Mouse (Mus musculus): Measurements from ENCODE around the gene Cdh13. TPM values are rescaled to one million over a fixed set of nuclear protein-coding genes. Genes with fewer than 3 reads are reported as not detected.
A peak's percentile ranks its signal among the peaks of the same experiment; 100 is the strongest.

Gene Cdh13
- polyA plus RNA-seq, 1 experiment from 2014 or later: 3.5 TPM

DNA sequence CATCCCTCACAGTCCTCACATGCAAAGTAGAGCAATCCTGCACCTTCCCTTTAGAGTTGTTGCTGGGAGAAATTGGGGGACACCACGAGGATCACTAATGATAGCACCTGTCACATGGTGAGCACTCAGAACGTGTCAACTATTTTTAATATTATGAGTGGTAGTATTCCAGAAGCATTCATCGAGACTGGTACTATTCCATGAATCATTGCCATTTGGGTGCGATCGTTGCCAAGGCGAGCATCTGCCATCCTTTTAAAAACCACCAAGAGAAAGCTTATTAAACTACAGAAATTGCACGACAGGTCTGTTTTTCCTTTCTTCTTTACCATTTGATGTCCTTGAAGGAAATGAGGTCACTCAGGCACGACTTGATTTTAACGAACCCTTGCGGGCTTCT is 328.0 kb downstream of the Cdh13 start:
- no peak overlapping the region for H3K9ac ChIP-seq
- no peaks in the 10 kb centered on the region for H3K4me1 ChIP-seq
- no peaks in the 10 kb centered on the region for H3K36me3 ChIP-seq
- ATAC-seq (ENCODE audit: borderline replicate concordance, extremely low read depth, low FRiP score, low TSS enrichment): no peak
- no peaks in the 10 kb centered on the region for H3K9me3 ChIP-seq
- no peak overlapping the region for H3K4me2 ChIP-seq
- H3K27me3 ChIP-seq: no peaks in the 10 kb centered on the region
- no peak overlapping the region for H3K27ac ChIP-seq
- 89% methylated on average over 10 of the region's 10 CpGs for WGBS
- H3K4me3 ChIP-seq: no peak overlapping the region

- H3K9ac ChIP-seq: no peak overlapping the region
- ATAC-seq (ENCODE audit: borderline replicate concordance, extremely low read depth, low FRiP score, low TSS enrichment): no peak
Measured at GRCm38 (mm10) chr8:118618195-118618594, 334.7 kb downstream of the Cdh13 start.

DNA sequence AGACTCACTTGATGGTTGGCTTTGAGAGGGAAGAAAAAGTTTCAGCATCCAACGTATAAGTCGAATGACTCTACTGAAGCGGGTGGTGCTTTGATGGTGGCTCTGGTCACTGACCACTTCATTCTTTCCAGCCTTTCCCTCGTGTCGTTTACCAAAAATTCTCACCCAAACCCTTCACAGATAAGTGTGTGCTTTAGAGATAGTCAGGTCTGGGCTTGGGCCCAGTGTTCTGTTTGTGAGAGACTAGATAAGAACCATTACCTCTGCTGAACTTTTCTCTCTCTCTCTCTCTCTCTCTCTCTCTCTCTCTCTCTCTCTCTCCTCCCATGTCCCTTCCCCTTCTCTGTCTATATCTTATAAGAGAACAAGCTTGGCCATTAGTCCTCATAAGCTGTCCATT is 342.9 kb downstream of the Cdh13 start:
- Histone ChIP-seq H3K9me3 (no peaks in the 10 kb centered on the region), H3K27ac (no peak overlapping the region), H3K4me1 (no peaks in the 10 kb centered on the region), H3K4me3 (no peak overlapping the region), H3K27me3 (no peaks in the 10 kb centered on the region), H3K36me3 (no peaks in the 10 kb centered on the region), H3K4me2 (no peak overlapping the region), H3K9ac (no peak overlapping the region)
- ATAC-seq (ENCODE audit: borderline replicate concordance, extremely low read depth, low FRiP score, low TSS enrichment): no peak
- WGBS: 58% methylated on average over 5 of the region's 5 CpGs

More at GRCm38 (mm10) chr8:118618195-118618594, 334.7 kb downstream of the Cdh13 start:
- Histone ChIP-seq H3K27ac (no peak overlapping the region), H3K27me3 (no peaks in the 10 kb centered on the region), H3K4me2 (no peak overlapping the region), H3K4me1 (no peaks in the 10 kb centered on the region), H3K4me3 (no peak overlapping the region), H3K9me3 (no peaks in the 10 kb centered on the region), H3K36me3 (no peaks in the 10 kb centered on the region)
- WGBS: 90% methylated on average over 10 of the region's 10 CpGs

DNA sequence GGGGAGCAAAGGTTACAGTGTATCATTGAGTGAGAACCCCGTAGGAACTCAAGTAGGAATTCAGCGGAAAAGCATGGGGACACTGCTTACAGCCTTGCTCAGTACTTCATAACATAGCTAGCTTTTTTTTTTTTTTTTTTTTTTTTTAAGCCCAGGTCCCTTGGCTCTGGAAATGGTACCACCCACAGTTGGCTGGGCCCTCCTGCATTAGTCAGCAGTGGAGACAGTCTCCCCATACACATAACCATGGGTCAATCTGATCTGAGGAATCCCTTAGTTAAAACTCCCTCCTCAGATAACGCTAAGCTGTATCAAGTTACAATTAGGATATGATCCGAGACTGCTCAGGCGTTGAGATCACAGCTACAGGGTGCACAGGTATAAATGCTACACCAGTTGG is 344.2 kb downstream of the Cdh13 start:
- no peaks in the 10 kb centered on the region for H3K36me3 ChIP-seq
- no peak overlapping the region for H3K27ac ChIP-seq
- no peaks in the 10 kb centered on the region for H3K27me3 ChIP-seq
- H3K4me2 ChIP-seq: no peak overlapping the region
- no peaks in the 10 kb centered on the region for H3K4me1 ChIP-seq
- no peaks in the 10 kb centered on the region for H3K9me3 ChIP-seq
- H3K9ac ChIP-seq: no peak overlapping the region
- WGBS: 60% methylated on average over 5 of the region's 5 CpGs
- ATAC-seq (ENCODE audit: borderline replicate concordance, extremely low read depth, low FRiP score, low TSS enrichment): no peak
- no peak overlapping the region for H3K4me3 ChIP-seq

DNA sequence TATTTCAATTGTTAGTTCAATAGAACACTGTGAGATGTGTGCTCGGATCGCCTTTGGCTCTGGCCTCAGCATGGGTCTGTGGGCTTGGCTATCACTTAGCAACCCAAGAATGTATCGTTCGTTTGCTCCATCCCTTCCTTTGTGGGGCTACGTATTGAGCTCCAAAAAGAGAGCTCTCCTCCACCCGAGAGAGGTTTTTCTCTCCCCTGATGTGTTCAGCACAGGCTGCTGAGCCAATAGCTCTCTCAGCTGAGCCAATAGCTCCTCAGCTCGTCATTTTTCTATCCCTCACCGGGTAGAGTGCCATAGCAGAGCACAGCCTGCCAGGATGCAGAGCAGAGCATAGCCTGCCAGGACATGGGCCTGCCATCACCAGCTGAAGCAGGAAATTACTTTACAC is 345.2 kb downstream of the Cdh13 start:
- Histone ChIP-seq H3K9ac (no peak overlapping the region), H3K4me2 (no peak overlapping the region), H3K9me3 (no peaks in the 10 kb centered on the region), H3K4me3 (no peak overlapping the region), H3K27ac (no peak overlapping the region), H3K4me1 (no peaks in the 10 kb centered on the region), H3K36me3 (no peaks in the 10 kb centered on the region), H3K27me3 (no peaks in the 10 kb centered on the region)
- ATAC-seq (ENCODE audit: borderline replicate concordance, extremely low read depth, low FRiP score, low TSS enrichment): no peak
- 66% methylated on average over 8 of the region's 8 CpGs for WGBS

GRCm38 (mm10) chr8:118635296-118636060 is 351.9 kb downstream of the Cdh13 start:
- no peak overlapping the region for H3K4me2 ChIP-seq
- WGBS: 66% methylated on average over 22 of the region's 22 CpGs
- H3K4me1 ChIP-seq: no peaks in the 10 kb centered on the region
- H3K4me3 ChIP-seq: no peak overlapping the region
- H3K36me3 ChIP-seq: no peaks in the 10 kb centered on the region
- ATAC-seq (ENCODE audit: borderline replicate concordance, extremely low read depth, low FRiP score, low TSS enrichment): no peak
- no peaks in the 10 kb centered on the region for H3K27me3 ChIP-seq
- no peak overlapping the region for H3K27ac ChIP-seq
- H3K9me3 ChIP-seq: no peaks in the 10 kb centered on the region
- no peak overlapping the region for H3K9ac ChIP-seq

DNA sequence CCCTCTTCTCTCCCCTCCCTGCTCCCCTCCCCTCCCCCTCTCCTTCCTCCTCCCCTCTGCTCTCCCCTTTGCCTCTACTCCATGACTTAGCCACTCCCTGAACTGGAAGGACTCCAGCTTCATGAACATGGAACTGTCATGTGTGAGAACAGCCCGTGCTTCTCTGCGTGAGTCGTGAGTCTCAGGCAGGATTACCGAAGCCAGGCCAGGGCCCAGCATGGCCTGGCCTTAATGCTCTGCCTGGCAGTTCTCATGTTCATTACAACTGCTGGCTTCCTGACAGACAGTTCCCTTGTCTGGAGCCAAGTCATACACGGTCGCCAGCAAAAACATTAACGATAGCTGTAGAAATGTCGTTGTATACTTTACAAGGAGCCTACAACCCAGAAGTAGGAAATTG is 356.1 kb downstream of the Cdh13 start:
- 57% methylated on average over 8 of the region's 8 CpGs for WGBS
- no peak; the same call in 1 of the 2 replicates for ATAC-seq (ENCODE audit: borderline replicate concordance, extremely low read depth, low FRiP score, low TSS enrichment)
- Histone ChIP-seq H3K36me3 (no peaks in the 10 kb centered on the region), H3K9me3 (no peaks in the 10 kb centered on the region), H3K4me2 (no peak overlapping the region), H3K27me3 (no peaks in the 10 kb centered on the region), H3K9ac (no peak overlapping the region), H3K27ac (no peak overlapping the region), H3K4me3 (no peak overlapping the region), H3K4me1 (no peaks in the 10 kb centered on the region)

DNA sequence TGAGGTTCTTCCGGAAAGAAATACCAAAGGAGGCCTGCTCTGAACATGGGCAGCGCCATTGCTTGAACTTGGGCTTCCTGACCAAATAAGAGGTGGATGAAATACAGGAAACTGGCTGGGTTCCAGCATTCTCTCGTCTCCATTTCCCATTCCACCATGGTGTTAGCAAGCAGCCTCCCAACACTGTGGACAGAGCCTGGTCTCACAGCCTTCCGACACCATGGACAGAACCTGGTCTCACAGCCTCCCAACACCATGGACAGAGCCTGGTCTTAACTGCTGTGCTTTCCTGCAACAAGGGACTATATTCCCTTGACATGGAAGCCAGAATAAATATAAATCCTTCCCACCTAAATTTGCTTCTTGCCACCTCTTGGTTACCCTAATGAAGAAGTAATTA is 358.3 kb downstream of the Cdh13 start:
- no peak overlapping the region for H3K4me3 ChIP-seq
- no peaks in the 10 kb centered on the region for H3K4me1 ChIP-seq
- ATAC-seq (ENCODE audit: borderline replicate concordance, extremely low read depth, low FRiP score, low TSS enrichment): no peak
- no peaks in the 10 kb centered on the region for H3K36me3 ChIP-seq
- no peak overlapping the region for H3K9ac ChIP-seq
- H3K27me3 ChIP-seq: no peaks in the 10 kb centered on the region
- no peaks in the 10 kb centered on the region for H3K9me3 ChIP-seq
- no peak overlapping the region for H3K4me2 ChIP-seq
- H3K27ac ChIP-seq: no peak overlapping the region
- 71% methylated on average over 4 of the region's 4 CpGs for WGBS

GRCm38 (mm10) chr8:118648801-118649537 is 365.4 kb downstream of the Cdh13 start:
- WGBS: 60% methylated on average over 6 of the region's 6 CpGs
- Histone ChIP-seq H3K9ac (no peak overlapping the region), H3K4me1 (no peaks in the 10 kb centered on the region), H3K9me3 (no peaks in the 10 kb centered on the region), H3K4me3 (no peak overlapping the region), H3K36me3 (no peaks in the 10 kb centered on the region), H3K27me3 (no peaks in the 10 kb centered on the region), H3K27ac (no peak overlapping the region), H3K4me2 (no peak overlapping the region)
- no peak for ATAC-seq (ENCODE audit: borderline replicate concordance, extremely low read depth, low FRiP score, low TSS enrichment)

DNA sequence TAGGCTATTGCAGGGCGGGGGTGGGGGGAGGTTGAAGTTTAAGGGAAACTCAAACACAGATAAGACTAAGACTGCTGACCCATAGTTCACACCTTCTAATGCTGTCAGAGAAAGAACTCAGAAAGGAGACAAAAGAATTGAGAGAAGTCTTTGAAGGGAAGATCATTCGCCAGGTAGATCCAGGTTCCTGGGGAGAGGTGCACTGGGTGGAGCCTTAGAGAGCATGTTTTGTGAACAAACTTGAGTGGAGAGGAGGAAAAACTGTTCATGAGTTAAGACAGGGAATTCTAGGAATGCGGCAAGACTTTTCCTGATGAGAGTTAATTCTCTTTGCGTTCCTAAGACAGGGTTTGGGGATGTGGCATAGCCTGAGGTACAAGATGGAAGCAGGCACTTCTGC is 366.4 kb downstream of the Cdh13 start:
- H3K27ac ChIP-seq: no peak overlapping the region
- H3K27me3 ChIP-seq: no peaks in the 10 kb centered on the region
- no peak overlapping the region for H3K4me3 ChIP-seq
- no peaks in the 10 kb centered on the region for H3K4me1 ChIP-seq
- H3K9ac ChIP-seq: no peak overlapping the region
- no peak overlapping the region for H3K4me2 ChIP-seq
- ATAC-seq (ENCODE audit: borderline replicate concordance, extremely low read depth, low FRiP score, low TSS enrichment): no peak
- H3K36me3 ChIP-seq: no peaks in the 10 kb centered on the region
- WGBS: 64% methylated on average over 4 of the region's 4 CpGs
- no peaks in the 10 kb centered on the region for H3K9me3 ChIP-seq

- no peaks in the 10 kb centered on the region for H3K27me3 ChIP-seq
- no peaks in the 10 kb centered on the region for H3K4me1 ChIP-seq
- no peaks in the 10 kb centered on the region for H3K9me3 ChIP-seq
- no peak overlapping the region for H3K4me2 ChIP-seq
- H3K36me3 ChIP-seq: no peaks in the 10 kb centered on the region
- ATAC-seq (ENCODE audit: borderline replicate concordance, extremely low read depth, low FRiP score, low TSS enrichment): peak; percentile 27; the same call in 1 of the 2 replicates
- no peak overlapping the region for H3K4me3 ChIP-seq
- no peak overlapping the region for H3K27ac ChIP-seq
- no peak overlapping the region for H3K9ac ChIP-seq
- WGBS: 38% methylated on average over 8 of the region's 8 CpGs
Measured at GRCm38 (mm10) chr8:118662001-118662829, 378.7 kb downstream of the Cdh13 start.

DNA sequence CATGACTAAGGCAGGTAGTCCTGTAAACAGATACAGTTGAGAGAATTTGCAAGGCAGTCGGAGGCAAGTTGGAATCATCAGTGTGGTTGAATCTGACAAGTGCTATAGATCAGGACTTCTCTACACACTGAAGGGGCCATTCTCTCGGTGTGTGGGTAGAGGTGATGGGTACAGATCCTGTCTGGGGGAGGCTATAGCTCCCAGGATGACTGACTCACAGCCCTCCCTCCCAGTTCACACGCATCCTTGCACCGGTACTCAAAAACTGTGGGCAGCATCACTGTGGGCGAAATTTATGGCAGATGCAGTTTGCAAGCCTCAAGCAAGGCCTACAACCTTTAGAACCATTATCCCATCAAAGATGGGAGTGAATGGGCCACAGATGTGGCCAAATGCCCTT is 381.5 kb downstream of the Cdh13 start:
- no peak overlapping the region for H3K9ac ChIP-seq
- H3K4me1 ChIP-seq: no peaks in the 10 kb centered on the region
- H3K27ac ChIP-seq: no peak overlapping the region
- no peak for ATAC-seq (ENCODE audit: borderline replicate concordance, extremely low read depth, low FRiP score, low TSS enrichment)
- WGBS: 85% methylated on average over 5 of the region's 5 CpGs
- no peak overlapping the region for H3K4me2 ChIP-seq
- H3K27me3 ChIP-seq: no peaks in the 10 kb centered on the region
- no peaks in the 10 kb centered on the region for H3K9me3 ChIP-seq
- H3K4me3 ChIP-seq: no peak overlapping the region
- H3K36me3 ChIP-seq: no peaks in the 10 kb centered on the region

Measured in lung, embryonic 15.5 days (tissue).